Mouse (Mus musculus): ENCODE measurements around the gene Mab21l1. TPM values are rescaled to one million over a fixed set of nuclear protein-coding genes. Genes with fewer than 3 reads are reported as not detected.

The Mab21l1 gene
- polyA plus RNA-seq, 1 experiment = 45.4 TPM

- no peak for TF ChIP-seq CTCF (IDR thresholded peaks at IDR 0.05; ENCODE audit: borderline replicate concordance, insufficient read depth, low read depth, low read length)
- DNase-seq = no peak
Measured at GRCm38 (mm10) chr3:55819598-55819997, 37.3 kb downstream of the Mab21l1 start.

GRCm38 (mm10) chr3:55824864-55825263, 42.6 kb downstream of the Mab21l1 start:
- TF ChIP-seq POLR2A (IDR thresholded peaks at IDR 0.05; ENCODE audit: borderline replicate concordance, insufficient read depth, low read length) (no peak), CTCF (IDR thresholded peaks at IDR 0.05; ENCODE audit: borderline replicate concordance, insufficient read depth, low read depth, low read length) (no peak)
- WGBS = 77% methylated on average over 3 of the region's 3 CpGs
- DNase-seq = no peak
- H3K27me3 ChIP-seq (ENCODE audit: control insufficient read depth, insufficient read depth, low read length) = no peaks in the 10 kb centered on the region
- H3K4me3 ChIP-seq (replicated peaks; ENCODE audit: insufficient read depth, low read depth, low read length) = no peak overlapping the region
- no peak overlapping the region for H3K27ac ChIP-seq (ENCODE audit: insufficient read depth, low read length)
- H3K4me1 ChIP-seq (ENCODE audit: control insufficient read depth, insufficient read depth, low read length) = no peaks in the 10 kb centered on the region

More at GRCm38 (mm10) chr3:55819598-55819997, 37.3 kb downstream of the Mab21l1 start:
- Histone ChIP-seq H3K27ac (ENCODE audit: insufficient read depth, low read length) (no peak overlapping the region), H3K4me1 (ENCODE audit: control insufficient read depth, insufficient read depth, low read length) (peaks cover 5% of the 10 kb centered on the region), H3K27me3 (ENCODE audit: control insufficient read depth, insufficient read depth, low read length) (no peaks in the 10 kb centered on the region), H3K4me3 (replicated peaks; ENCODE audit: insufficient read depth, low read depth, low read length) (no peak overlapping the region)

GRCm38 (mm10) chr3:55828481-55829256, 46.4 kb downstream of the Mab21l1 start:
- Histone ChIP-seq H3K27ac (ENCODE audit: insufficient read depth, low read length) (no peak overlapping the region), H3K27me3 (ENCODE audit: control insufficient read depth, insufficient read depth, low read length) (no peaks in the 10 kb centered on the region), H3K4me1 (ENCODE audit: control insufficient read depth, insufficient read depth, low read length) (no peaks in the 10 kb centered on the region), H3K4me3 (replicated peaks; ENCODE audit: insufficient read depth, low read depth, low read length) (no peak overlapping the region)
- TF ChIP-seq POLR2A (IDR thresholded peaks at IDR 0.05; ENCODE audit: borderline replicate concordance, insufficient read depth, low read length) (no peak), CTCF (IDR thresholded peaks at IDR 0.05; ENCODE audit: borderline replicate concordance, insufficient read depth, low read depth, low read length) (no peak)
- DNase-seq = no peak
- 85% methylated on average over 10 of the region's 10 CpGs for WGBS

- no peak for DNase-seq
- no peaks in the 10 kb centered on the region for H3K4me1 ChIP-seq (ENCODE audit: control insufficient read depth, insufficient read depth, low read length)
- TF ChIP-seq CTCF (IDR thresholded peaks at IDR 0.05; ENCODE audit: borderline replicate concordance, insufficient read depth, low read depth, low read length) = no peak
- 96% methylated on average over 5 of the region's 5 CpGs for WGBS
- no peaks in the 10 kb centered on the region for H3K27me3 ChIP-seq (ENCODE audit: control insufficient read depth, insufficient read depth, low read length)
- H3K27ac ChIP-seq (ENCODE audit: insufficient read depth, low read length) = no peak overlapping the region
- no peak overlapping the region for H3K4me3 ChIP-seq (replicated peaks; ENCODE audit: insufficient read depth, low read depth, low read length)
Measured at GRCm38 (mm10) chr3:55830226-55830625, 47.9 kb downstream of the Mab21l1 start.
